Comparison of ENCODE assay signal across 8 mouse cellular contexts in the genomic region with DNA sequence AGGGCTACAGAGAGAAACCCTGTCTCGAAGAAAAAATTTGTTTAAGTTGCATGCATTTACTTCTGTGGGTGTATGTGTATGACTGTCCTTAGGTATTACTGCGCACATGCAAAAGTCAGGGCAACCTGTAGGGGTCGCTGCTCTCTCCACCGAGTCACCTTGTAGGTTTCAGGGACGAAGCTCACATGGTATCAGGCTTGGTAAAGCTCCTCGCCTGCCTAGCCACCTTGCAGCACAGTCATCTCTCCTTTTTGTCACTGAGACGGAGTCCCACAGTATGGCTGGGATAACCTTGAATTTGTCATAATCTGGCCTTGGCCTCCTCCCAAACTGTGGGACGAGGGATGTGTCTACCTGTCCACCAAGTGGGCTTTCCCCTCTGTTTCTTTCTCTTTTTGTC. TPM values are rescaled to one million over a fixed set of nuclear protein-coding genes. Genes with fewer than 3 reads are reported as not detected.
DNase-seq lines count a peak whose midpoint lies in the region; ATAC-seq and TF ChIP-seq lines count a peak whose summit lies in the region.
"Had no signal": no experiment of that assay in that cellular context is flagged by ENCODE, and none has a peak within 500 bp of the region (broad histone marks: within the 10 kb centered on the region; RNA-seq: fewer than 3 reads in every experiment).

No protein-coding gene starts in this region.

- TF ChIP-seq CTCF in left cerebral cortex, adult 2 months (IDR thresholded peaks at IDR 0.05) = peak; percentile 43

- no peaks in the 10 kb centered on the region for H3K27me3 ChIP-seq in forebrain, embryonic 14.5 days (replicated peaks; ENCODE audit: control insufficient read depth, insufficient read depth, low read length)
- H3K27me3 ChIP-seq: midbrain, embryonic 12.5 days had no signal

- WGBS in forebrain, embryonic 14.5 days = 56% methylated on average over 8 of the region's 8 CpGs

- ATAC-seq in forebrain, embryonic 14.5 days = no peak

- no peaks in the 10 kb centered on the region for H3K36me3 ChIP-seq in forebrain, embryonic 14.5 days (ENCODE audit: control insufficient read depth, insufficient read depth, low read length)
- H3K36me3 ChIP-seq: midbrain, embryonic 12.5 days had no signal

- no peak overlapping the region for H3K27ac ChIP-seq in left cerebral cortex, adult 2 months
- no peak overlapping the region for H3K27ac ChIP-seq in forebrain, embryonic 14.5 days (ENCODE audit: low read depth, low read length)
- H3K27ac ChIP-seq: midbrain, embryonic 12.5 days had no signal

- no peaks in the 10 kb centered on the region for H3K4me1 ChIP-seq in forebrain, embryonic 14.5 days (ENCODE audit: control insufficient read depth, insufficient read depth, low read length)
- H3K4me1 ChIP-seq: midbrain, embryonic 12.5 days had no signal

- no peak for DNase-seq in left cerebral cortex, adult 2 months (ENCODE audit: extremely low spot score in 1 of 2, low spot score in 2 of 2)
- DNase-seq in left cerebral cortex, postnatal 25 days (ENCODE audit: low spot score in 2 of 2) = no peak
- peak; percentile 30 for DNase-seq in NIH3T3 (ENCODE audit: low read depth)
- peak; percentile 53 for DNase-seq in c-Kit-positive CD71-negative TER-119-negative erythroid progenitor cells, embryonic 14.5 days (ENCODE audit: low read depth)
- DNase-seq in naive thymus-derived CD4-positive, alpha-beta T cell, adult 2 months (ENCODE audit: low read depth) = peak; percentile 21
- DNase-seq in gastrocnemius, postnatal 14 days = no peak
- no peak for DNase-seq in forebrain, embryonic 14.5 days (ENCODE audit: low spot score)

- H3K9ac ChIP-seq in forebrain, embryonic 14.5 days (ENCODE audit: low read length) = no peak overlapping the region
- H3K9ac ChIP-seq: midbrain, embryonic 12.5 days had no signal

- H3K4me3 ChIP-seq in left cerebral cortex, adult 2 months = no peak overlapping the region
- H3K4me3 ChIP-seq in forebrain, embryonic 14.5 days (ENCODE audit: low read depth, low read length) = no peak overlapping the region
- H3K4me3 ChIP-seq: midbrain, embryonic 12.5 days had no signal

- intact Hi-C loops in left cerebral cortex, adult 2 months (cut with DNase I) = loop anchor here (10.0 kb wide), 1 partner anchor 290 kb away; a partner anchor contains a TSS
- intact Hi-C loops in left cerebral cortex, postnatal 25 days (cut with DNase I) = no loop called here
- intact Hi-C loops in gastrocnemius, postnatal 14 days (cut with DNase I; ENCODE audit: low total_unique reads) = no loop called here

- no peak overlapping the region for H3K4me2 ChIP-seq in forebrain, embryonic 14.5 days (ENCODE audit: low read length)
- H3K4me2 ChIP-seq: midbrain, embryonic 12.5 days had no signal

- H3K9me3 ChIP-seq in forebrain, embryonic 14.5 days (replicated peaks; ENCODE audit: control insufficient read depth, low read length) = no peaks in the 10 kb centered on the region
- H3K9me3 ChIP-seq: midbrain, embryonic 12.5 days had no signal

RNA-seq across cellular contexts. Expression of a gene that starts 27.0 kb away (rescaled TPM):
- 100 to 1,000 TPM; 139 to 141 TPM for total RNA-seq in left cerebral cortex, adult 2 months (2021)
- 100 to 1,000 TPM; 114 to 125 TPM for total RNA-seq in left cerebral cortex, postnatal 25 days (2021)
- 10 to 100 TPM; 36.2 to 37.1 TPM for total RNA-seq in gastrocnemius, postnatal 14 days (2021)
- 27.5 and 36.6 TPM in 2 replicates for polyA plus RNA-seq in forebrain, embryonic 14.5 days (2014; fragmentation: Nextera tagmentation; extraction: Ambion mirVana)

RNA-seq across cellular contexts. Expression of a gene that starts 50.8 kb away (rescaled TPM):
- 10 to 100 TPM; 31.5 to 33.2 TPM for total RNA-seq in left cerebral cortex, adult 2 months (2021)
- total RNA-seq in left cerebral cortex, postnatal 25 days (2021) = 10 to 100 TPM; 32.5 to 33.7 TPM
- total RNA-seq in gastrocnemius, postnatal 14 days (2021) = 1 to 10 TPM; 5.8 to 7.1 TPM
- 14.5 and 20.8 TPM in 2 replicates for polyA plus RNA-seq in forebrain, embryonic 14.5 days (2014; fragmentation: Nextera tagmentation; extraction: Ambion mirVana)

Comparison
In these comparisons a context has a peak if more than half of its experiments do, and no peak if none do; other contexts are left out.
1. DNase-seq: peak in NIH3T3 (single experiment), c-Kit-positive CD71-negative TER-119-negative erythroid progenitor cells, embryonic 14.5 days (single experiment) and naive thymus-derived CD4-positive, alpha-beta T cell, adult 2 months (single experiment); none in left cerebral cortex, adult 2 months (0 of 2), left cerebral cortex, postnatal 25 days (0 of 2), gastrocnemius, postnatal 14 days (single experiment) and forebrain, embryonic 14.5 days (single experiment).
2. RNA of a gene that starts 50.8 kb away (total RNA-seq): 32.5 to 33.7 TPM in left cerebral cortex, postnatal 25 days and 31.5 to 33.2 TPM in left cerebral cortex, adult 2 months; 5.8 to 7.1 TPM in gastrocnemius, postnatal 14 days; every median in the first group is over 4 times any median in the second.